Mouse (Mus musculus): ENCODE measurements at regions not wholly inside any gene's neighbourhood (a gene's known extent, or its start where the extent isn't known, plus 50 kb on each side); places are given as distances from the start of the nearest gene placed in this dataset.

- no peak for DNase-seq (ENCODE audit: extremely low read depth)
- no peak for TF ChIP-seq NRF1 (IDR thresholded peaks at IDR 0.05; ENCODE audit: low read depth, low read length)
- no peak for TF ChIP-seq PAX5 (IDR thresholded peaks at IDR 0.05; ENCODE audit: low read length)
- no peak for TF ChIP-seq HCFC1 (IDR thresholded peaks at IDR 0.05; ENCODE audit: low read depth, low read length)
- TF ChIP-seq NELFE (IDR thresholded peaks at IDR 0.05; ENCODE audit: low read depth, low read length): no peak
- no peak for TF ChIP-seq ELF1 (IDR thresholded peaks at IDR 0.05; ENCODE audit: low read depth, low read length)
- no peak for TF ChIP-seq USF1 (IDR thresholded peaks at IDR 0.05; ENCODE audit: low read depth, low read length)
- no peak for TF ChIP-seq SMC3 (IDR thresholded peaks at IDR 0.05; ENCODE audit: low read depth, low read length)
- TF ChIP-seq CHD2 (IDR thresholded peaks at IDR 0.05; ENCODE audit: low read length): no peak
- no peak for TF ChIP-seq JUN (IDR thresholded peaks at IDR 0.05; ENCODE audit: insufficient read depth, low read depth, low read length)
- no peak for TF ChIP-seq JUND (conservative IDR thresholded peaks at IDR 0.05; ENCODE audit: low read depth, low read length)
- TF ChIP-seq CHD1 (IDR thresholded peaks at IDR 0.05; ENCODE audit: low read depth, low read length): no peak
- no peak for TF ChIP-seq USF2 (conservative IDR thresholded peaks at IDR 0.05; ENCODE audit: low read depth, low read length)
- no peak for TF ChIP-seq ZC3H11A (IDR thresholded peaks at IDR 0.05; ENCODE audit: low read depth, low read length)
- Histone ChIP-seq H3K79me2 (replicated peaks; ENCODE audit: control insufficient read depth, extremely low read depth, insufficient read depth, poor library complexity, severe bottlenecking) (no peaks in the 10 kb centered on the region), H3K4me3 (replicated peaks in 1 of 3; ENCODE audit: low read depth in 2 of 3, low read length in 2 of 3, poor library complexity in 1 of 3) (no peak overlapping the region), H3K9ac (ENCODE audit: insufficient read depth, low read depth) (no peak overlapping the region), H3K4me2 (ENCODE audit: insufficient read depth, low read depth, poor library complexity, severe bottlenecking) (no peak overlapping the region), H3K27me3 (replicated peaks) (no peaks in the 10 kb centered on the region), H3K36me3 (replicated peaks in 1 of 2; ENCODE audit: control insufficient read depth in 1 of 2, insufficient read depth in 1 of 2, low read length in 1 of 2) (peaks cover 40 to 79% of the 10 kb centered on the region in 2 experiments), H3K4me1 (ENCODE audit: control insufficient read depth in 1 of 2, insufficient read depth in 2 of 2) (no peaks in the 10 kb centered on the region), H3K9me3 (replicated peaks; ENCODE audit: low read length) (no peaks in the 10 kb centered on the region), H3K27ac (ENCODE audit: insufficient read depth, low read depth) (no peak overlapping the region)
- in situ Hi-C loops (cut with MboI; ENCODE audit: low pct_ligation_motif_present, low pct_unique_long_range_greater_than_20kb, low sequenced_read_pairs): no loop called here
- dilution Hi-C loops (cut with MboI; ENCODE audit: extremely low pct_ligation_motif_present, extremely low pct_unique_long_range_greater_than_20kb, low sequenced_read_pairs): no loop called here
These were observed 75.0 kb upstream of the Commd8 start for GRCm38 (mm10) chr5:72242981-72243380.

GRCm38 (mm10) chr5:72241451-72241850, 73.5 kb upstream of the Commd8 start:
- Histone ChIP-seq H3K4me2 (ENCODE audit: insufficient read depth, low read depth, poor library complexity, severe bottlenecking) (no peak overlapping the region), H3K27ac (ENCODE audit: insufficient read depth, low read depth) (no peak overlapping the region), H3K4me3 (replicated peaks in 1 of 3; ENCODE audit: low read depth in 2 of 3, low read length in 2 of 3, poor library complexity in 1 of 3) (no peak overlapping the region), H3K4me1 (ENCODE audit: control insufficient read depth in 1 of 2, insufficient read depth in 2 of 2) (no peaks in the 10 kb centered on the region), H3K27me3 (replicated peaks) (no peaks in the 10 kb centered on the region), H3K9me3 (replicated peaks; ENCODE audit: low read length) (no peaks in the 10 kb centered on the region), H3K9ac (ENCODE audit: insufficient read depth, low read depth) (no peak overlapping the region), H3K79me2 (replicated peaks; ENCODE audit: control insufficient read depth, extremely low read depth, insufficient read depth, poor library complexity, severe bottlenecking) (no peaks in the 10 kb centered on the region), H3K36me3 (replicated peaks in 1 of 2; ENCODE audit: control insufficient read depth in 1 of 2, insufficient read depth in 1 of 2, low read length in 1 of 2) (peaks cover 30 to 68% of the 10 kb centered on the region in 2 experiments)
- in situ Hi-C loops (cut with MboI; ENCODE audit: low pct_ligation_motif_present, low pct_unique_long_range_greater_than_20kb, low sequenced_read_pairs) (no loop called here), dilution Hi-C loops (cut with MboI; ENCODE audit: extremely low pct_ligation_motif_present, extremely low pct_unique_long_range_greater_than_20kb, low sequenced_read_pairs) (no loop called here)
- DNase-seq (ENCODE audit: extremely low read depth): no peak
- TF ChIP-seq HCFC1 (IDR thresholded peaks at IDR 0.05; ENCODE audit: low read depth, low read length): no peak
- no peak for TF ChIP-seq BHLHE40 (IDR thresholded peaks at IDR 0.05; ENCODE audit: low read depth, low read length)
- no peak for TF ChIP-seq POLR2A (IDR thresholded peaks at IDR 0.05; ENCODE audit: low read depth, low read length)
- no peak for TF ChIP-seq MAFK (IDR thresholded peaks at IDR 0.05; ENCODE audit: insufficient replicate concordance, low read length)
- TF ChIP-seq ZMIZ1 (IDR thresholded peaks at IDR 0.05; ENCODE audit: low read depth, low read length): no peak
- TF ChIP-seq RAD21 (IDR thresholded peaks at IDR 0.05; ENCODE audit: low read depth, low read length): no peak
- TF ChIP-seq SIN3A (IDR thresholded peaks at IDR 0.05; ENCODE audit: low read length): no peak
- no peak for TF ChIP-seq USF2 (conservative IDR thresholded peaks at IDR 0.05; ENCODE audit: low read depth, low read length)
- TF ChIP-seq TCF12 (IDR thresholded peaks at IDR 0.05; ENCODE audit: low read depth, low read length): no peak
- TF ChIP-seq KAT2A (IDR thresholded peaks at IDR 0.05; ENCODE audit: insufficient replicate concordance, low read length): no peak
- TF ChIP-seq SMC3 (IDR thresholded peaks at IDR 0.05; ENCODE audit: low read depth, low read length): no peak
- no peak for TF ChIP-seq MAZ (IDR thresholded peaks at IDR 0.05; ENCODE audit: low read depth, low read length)
- no peak for TF ChIP-seq GABPA (IDR thresholded peaks at IDR 0.05; ENCODE audit: insufficient replicate concordance, low read depth, low read length)
- TF ChIP-seq TBP (conservative IDR thresholded peaks at IDR 0.05; ENCODE audit: low read depth, low read length): no peak
- no peak for TF ChIP-seq CHD2 (IDR thresholded peaks at IDR 0.05; ENCODE audit: low read length)
- no peak for TF ChIP-seq RCOR1 (conservative IDR thresholded peaks at IDR 0.05; ENCODE audit: low read depth, low read length)

Data from CH12.LX (cell line).